Mouse (Mus musculus) hematopoietic stem cell, adult 5-6 weeks (primary cell): ENCODE measurements at regions not wholly inside any gene's neighbourhood (a gene's known extent, or its start where the extent isn't known, plus 50 kb on each side); places are given as distances from the start of the nearest gene placed in this dataset.

Experiments
- ATAC-seq, 2 experiments: fragments of 125-278 bp in 1 of 2; replicated peaks in 1 of 2; 2 replicates each; pipeline ENCODE4 v1.8.0; 2016 to 2017; ENCODE audit warnings: inconsistent platforms in 2 of 2, mild to moderate bottlenecking in 2 of 2, moderate number of reproducible peaks in 2 of 2, low read depth in 1 of 2, moderate TSS enrichment in 1 of 2; ENCODE audit not compliant: low FRiP score in 2 of 2, poor library complexity in 2 of 2, severe bottlenecking in 2 of 2, insufficient read depth in 1 of 2, low TSS enrichment in 1 of 2

DNA sequence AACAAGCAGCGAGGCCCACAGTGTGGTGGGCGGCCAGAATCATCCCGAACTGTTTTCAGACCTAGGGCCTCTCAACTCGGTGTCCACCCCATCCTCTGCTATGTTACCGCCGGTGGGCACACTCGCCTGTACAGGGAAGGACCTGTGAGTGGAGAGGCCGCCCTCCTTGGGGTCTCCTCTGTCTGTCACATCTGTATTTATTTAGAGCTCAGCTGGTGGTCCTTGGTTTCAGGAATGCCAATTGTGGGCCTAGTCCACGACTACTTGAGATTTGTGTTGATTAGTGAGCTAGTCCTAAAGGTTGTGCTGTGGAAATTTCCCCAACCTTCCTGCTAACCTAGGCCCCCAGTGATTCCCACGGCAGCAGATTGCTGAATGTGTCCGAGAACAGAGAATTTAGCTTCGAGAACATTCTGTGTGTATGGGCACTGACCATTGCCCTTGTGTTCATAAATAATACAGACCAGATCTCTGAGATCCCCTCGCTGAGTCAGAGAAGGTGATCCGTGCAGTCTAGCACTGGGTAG is 113.1 kb upstream of the Six2 start:
- ATAC-seq = no peak

DNA sequence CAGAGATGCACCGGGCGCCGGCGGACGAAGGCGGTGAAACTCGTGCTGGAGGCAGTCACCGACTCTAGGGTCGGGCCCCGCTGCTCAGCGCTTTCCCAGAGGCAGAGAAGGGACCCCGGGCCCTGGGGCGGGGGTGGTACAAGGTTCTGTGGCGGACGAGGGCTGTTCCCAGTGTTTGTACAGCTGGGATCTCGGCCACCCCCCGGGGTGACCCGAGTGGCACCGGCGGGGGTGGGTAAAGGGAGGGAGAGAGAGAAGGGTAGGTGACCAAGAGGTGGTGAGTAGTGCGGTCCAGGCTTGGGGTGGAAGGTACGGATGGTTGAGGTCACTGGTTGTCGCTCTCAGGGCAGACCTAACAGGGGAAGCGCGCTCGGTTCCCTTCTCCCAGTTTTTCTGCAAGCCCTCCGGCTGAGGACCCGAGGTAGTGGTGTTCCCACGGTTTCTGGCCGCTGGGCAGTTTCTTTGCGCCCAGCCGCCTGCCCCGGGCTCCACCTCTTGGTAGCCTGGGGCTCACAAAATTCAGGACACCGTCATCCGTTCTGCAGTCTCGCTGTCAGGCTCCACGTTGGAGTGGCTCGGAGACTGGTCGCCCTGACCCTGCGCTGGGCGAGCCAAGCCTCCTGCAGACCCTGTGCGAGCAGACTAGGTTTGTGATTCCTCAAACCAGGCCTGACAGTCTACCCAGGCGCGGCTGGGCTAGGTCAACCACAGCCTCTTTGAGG is 112.4 kb upstream of the Six2 start:
- peak in 1 of 2 experiments; percentile 51; a peak in 2 of 4 replicates for ATAC-seq

DNA sequence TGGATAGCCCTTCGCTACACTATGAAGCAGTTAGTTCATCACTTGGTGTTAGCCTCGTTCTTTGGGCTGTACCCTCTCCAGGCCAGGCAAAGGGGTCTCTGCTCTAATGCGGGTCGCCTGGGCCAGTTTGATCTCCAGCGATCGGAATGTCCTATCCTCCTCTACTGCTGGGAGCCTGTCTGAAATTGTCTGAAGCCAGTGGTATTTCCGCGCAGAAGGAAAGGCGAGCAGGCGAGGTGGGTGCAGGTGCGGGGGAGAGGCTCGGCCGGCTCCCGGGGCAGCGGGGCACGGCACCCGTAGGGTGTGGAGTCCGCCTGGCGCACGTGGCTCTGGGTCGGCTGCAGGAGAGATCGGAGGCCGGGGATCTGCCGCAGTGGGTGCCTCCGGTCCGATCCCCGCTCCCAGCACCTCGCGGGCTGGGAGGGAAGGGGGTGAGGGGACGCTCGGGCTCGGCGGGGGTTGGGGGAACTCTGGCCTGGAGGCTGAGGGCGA is 111.8 kb upstream of the Six2 start:
- peak; percentile 39 to 52; a peak in 3 of 4 replicates for ATAC-seq

DNA sequence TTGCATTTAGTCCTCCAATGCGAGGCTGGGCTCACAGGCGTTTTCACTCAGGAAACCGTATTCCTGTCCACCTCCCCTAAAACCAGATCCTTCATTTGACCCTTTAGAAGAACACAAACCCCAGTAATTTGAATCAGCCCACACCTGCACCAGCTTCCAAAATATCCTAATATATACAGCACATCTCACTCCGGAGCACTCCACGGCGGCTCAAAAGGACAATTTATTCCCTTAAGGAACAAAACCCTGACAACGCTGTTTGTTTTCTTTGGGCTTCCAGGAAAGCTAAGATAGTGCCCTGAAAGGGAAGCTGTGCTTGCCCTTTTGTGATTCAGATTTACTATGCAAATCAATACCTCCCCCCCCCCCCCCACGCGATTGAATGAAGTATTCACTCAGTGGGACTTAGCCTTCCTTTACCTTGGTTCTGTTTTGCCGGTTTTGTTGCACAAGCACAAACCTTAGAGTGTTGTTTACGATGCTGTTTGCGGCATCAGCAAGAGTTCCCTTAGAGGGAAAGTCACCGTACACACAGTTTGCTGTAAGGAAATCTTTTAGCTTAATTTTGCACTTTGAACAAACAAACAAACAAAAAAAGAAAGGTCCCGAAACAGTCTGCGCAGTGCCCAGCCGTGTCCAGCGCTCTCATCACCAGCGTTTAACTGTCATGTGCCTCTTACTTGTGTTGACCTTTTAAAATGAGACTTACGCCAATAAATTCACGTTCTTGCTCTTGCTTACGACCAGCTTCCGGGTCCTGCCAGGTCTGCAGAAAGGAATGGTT is 111.2 kb upstream of the Six2 start:
- ATAC-seq = 0 out of 4 replicates have a peak, but pooled peaks have one; percentile 7 to 8

DNA sequence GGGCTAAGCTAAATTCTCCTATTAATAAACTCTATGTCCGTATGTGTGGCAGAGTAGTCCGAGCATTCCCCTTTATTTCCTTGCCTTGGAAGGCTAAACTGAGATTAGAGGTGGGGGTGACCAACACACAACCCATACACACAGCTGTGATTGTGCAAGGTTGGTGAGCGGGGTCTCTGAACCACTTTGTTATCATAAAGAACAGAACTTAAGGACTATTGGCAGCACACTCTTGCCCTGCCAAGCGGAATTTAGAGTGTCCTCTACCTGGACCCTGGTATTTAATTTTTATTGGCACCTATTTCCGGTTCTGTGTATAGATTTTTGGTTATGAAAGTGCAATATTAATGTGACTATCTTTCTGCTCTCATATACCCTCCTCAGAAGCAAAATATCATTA is 109.7 kb upstream of the Six2 start:
- ATAC-seq = no peak

DNA sequence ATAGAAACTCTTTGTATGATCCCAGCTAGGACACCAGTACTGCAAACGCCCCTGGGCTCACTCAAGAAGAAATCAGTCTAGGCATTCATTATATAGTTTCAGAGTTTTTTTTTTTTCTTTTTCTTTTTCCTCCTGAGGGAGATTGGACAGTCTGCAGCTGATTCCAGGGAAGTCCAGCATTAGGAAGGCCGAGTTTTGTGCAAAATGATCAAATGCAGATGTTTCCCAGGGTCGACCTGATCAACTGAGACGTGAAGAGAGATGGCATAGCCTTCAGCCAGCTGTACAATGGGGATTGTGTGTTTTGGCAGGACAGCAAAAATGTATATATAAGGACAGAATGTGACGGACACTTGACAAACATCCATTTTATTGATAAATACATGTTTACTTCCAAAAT is 107.7 kb upstream of the Six2 start:
- ATAC-seq = no peak

DNA sequence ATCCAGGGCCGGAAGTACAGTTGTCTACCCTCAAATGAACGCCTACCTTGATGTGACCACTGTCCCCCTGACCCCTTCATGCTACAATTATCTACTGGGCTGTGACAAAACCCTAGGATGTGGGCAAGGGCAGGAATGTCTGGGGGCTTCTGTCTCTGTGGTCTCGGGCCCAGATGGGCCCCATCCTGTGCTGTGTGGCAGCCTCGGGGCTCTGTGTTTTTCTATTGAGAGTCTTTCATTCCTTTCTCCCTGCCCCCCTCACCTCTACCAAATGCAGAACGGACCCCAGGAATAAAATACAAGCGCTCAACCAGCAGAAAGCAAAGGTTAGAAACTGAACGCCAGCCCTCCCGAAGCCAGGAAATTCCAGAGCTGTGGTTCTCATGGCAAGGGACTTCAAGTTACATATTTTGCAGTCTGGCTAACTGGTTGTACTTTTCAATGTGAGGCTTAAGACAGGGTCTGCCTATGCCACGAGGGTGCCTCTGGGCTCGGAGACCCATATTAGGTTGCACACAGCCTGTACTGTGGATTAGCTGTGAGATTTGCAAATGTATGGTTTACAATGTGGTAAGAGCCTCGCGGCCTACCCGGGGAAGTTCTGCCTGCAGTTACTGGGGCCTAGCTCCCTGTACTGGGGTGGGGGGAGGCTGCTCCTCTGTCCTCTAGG is 97.7 kb upstream of the Six2 start:
- 0 out of 4 replicates have a peak, but pooled peaks of 1 of the 2 experiments have one; percentile 7 for ATAC-seq

DNA sequence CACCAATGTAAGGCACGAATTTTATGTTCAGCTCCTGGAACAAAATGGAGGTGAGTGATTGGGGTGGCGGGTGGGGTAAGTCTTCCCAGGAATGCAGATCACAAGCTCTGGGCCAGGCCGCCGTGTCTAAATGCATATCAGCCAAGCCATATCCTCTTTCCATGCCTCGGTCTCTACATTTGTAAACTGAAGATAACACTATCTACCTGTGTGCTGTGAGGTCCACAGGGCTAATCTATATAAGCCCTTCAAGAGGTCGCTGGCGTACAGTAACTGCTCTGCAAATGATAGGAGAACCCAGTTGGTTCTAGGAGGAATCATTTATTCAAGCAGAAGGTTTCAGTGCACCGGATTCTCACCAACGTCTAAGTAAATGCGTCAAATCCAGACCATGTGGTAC is 92.4 kb upstream of the Six2 start:
- ATAC-seq = no peak

DNA sequence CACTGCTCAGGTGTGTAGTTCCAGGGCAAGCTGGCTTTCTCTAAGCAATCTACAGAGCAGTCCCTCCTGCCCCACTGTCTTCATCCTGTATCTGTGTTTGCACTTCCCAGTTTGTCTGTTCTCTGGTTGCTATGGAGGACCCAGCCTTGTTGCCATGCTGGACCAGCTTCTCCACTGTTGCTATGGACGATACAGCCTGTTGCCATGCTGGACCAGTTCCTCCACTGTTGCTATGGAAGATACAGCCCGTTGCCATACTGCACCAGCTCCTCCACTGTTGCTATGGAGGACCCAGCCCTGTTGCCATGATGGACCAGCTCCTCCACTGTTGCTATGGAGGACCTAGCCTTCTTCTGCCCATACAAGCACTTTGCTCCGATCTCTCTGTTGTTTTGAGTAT is 88.8 kb upstream of the Six2 start:
- ATAC-seq = no peak

DNA sequence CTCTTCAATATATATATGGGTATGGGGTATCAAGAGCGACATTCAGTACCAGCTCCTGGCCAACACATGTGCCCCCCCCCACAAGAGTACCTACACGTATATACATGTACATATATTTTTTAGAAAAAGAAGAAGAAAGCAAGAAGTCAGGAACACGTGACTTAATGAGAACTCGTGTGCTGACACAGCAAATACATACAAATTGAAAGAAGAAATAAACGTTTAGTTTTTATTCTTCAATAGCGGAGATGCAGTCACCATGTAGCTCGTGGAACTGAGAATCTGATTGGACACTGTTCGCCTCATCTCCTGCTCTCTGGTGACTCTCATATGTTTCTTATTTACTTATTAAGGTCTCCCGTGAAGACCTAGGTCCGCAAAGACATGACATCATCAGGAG is 80.3 kb upstream of the Six2 start:
- no peak for ATAC-seq

DNA sequence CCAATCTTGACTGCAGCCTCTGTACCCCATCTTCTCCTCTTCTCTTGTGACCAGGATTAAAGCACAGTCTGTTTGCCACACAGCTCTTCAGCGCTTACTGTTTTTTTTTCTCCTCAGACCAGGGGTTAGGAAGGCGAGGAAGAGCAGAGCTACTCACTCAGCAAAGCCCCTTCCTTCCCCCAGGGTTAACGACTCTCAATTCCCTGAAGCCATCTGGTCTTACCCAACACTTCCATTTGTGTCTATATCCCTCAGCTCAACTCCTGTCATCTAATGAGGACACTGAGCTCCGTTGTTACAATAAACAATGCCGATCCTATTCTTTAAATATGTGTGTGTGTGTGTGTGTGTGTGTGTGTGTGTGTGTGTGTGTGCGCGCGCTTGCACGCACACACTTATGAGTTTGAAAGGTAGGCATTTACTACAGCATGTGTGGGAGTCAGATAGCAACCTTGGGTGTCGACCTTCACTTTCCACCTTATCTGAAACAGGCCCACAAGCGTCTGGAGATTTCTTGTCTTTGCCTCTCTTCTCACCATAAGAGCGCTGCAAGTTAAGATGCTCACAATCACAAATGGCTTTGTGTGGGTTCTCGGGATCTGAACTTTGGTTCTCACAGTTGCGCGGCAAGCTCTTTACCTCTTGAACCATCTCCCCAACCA is 79.3 kb upstream of the Six2 start:
- ATAC-seq = no peak

DNA sequence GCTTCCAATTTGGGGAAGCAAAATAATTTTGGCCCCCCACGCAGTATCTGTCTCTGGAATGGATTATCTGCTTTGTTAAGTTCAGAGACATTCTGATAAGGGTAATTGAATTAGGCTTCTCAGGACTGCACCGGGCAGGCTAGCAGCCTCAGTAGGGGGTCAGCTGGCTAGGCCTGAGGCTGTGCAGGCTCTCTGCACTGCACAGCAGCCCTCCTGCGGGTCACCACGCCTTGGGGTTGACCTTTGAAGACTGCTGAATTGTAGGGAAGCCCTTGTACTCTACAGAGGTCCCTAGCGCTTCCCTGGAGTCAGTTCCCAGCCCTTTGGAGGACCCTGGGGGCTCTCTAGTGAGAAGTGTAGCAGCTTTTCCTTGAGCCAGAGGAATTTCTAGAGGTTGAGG is 78.5 kb upstream of the Six2 start:
- no peak for ATAC-seq

DNA sequence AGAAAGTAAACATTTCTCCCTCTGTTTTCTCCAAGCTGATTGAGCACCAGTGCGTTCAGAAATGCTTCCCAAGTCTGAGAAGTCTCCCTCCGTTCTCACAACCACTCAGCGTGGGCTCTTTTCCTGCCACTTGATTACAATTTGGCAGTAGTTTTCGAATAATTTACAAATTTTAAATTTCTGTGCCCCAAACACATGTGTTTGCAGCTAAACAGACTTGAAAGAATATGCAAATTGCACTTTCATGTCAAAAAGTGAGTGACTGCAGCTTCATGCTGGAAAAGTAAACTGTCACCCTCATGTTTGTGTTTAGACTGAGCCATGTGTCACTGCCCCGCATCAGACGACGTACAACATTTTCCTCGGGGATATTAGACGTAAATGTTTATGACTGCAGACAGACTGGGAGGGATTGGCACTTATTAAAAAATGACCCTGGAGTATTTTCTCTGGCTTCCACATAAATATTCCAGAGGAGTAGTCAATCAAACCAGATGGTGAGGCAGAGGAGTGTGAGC is 70.6 kb upstream of the Six2 start:
- ATAC-seq = no peak

DNA sequence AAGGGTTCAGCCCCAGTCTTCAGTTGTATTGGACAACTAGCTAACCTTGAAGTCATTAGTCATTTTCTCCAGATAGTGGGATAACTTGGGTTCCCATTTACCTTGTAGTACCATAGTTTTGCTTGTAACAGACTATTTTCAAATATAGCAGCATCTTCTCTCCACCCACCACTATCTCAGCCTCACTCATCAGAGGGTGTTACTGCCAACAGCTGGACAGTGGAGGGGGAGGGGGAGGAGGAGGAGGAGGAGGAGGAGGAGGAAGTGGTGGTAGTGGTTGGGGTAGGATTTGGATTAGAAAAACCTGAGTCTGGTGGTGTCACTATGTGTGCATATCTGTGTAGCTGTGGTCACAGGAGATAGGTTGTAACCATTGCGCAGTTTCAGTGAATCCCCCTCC is 69.6 kb upstream of the Six2 start:
- ATAC-seq = no peak

DNA sequence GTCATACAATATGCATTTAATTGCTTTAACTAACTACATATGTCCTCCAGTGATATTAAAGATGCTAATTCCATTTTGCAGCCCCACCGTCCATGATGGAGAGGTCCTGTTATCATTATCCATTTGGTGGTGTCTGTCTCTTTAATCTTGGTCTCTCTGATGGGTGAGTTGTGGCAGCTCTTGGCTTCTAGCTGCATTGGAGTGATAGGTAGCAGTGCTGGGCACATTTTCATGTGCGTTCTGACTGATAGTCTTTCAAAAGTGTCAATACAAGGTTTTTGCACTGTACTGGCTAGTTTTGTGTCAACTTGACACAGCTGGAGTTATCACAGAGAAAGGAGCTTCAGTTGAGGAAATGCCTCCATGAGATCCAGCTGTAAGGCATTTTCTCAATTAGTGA is 67.5 kb upstream of the Six2 start:
- no peak; a peak in 1 of 4 replicates for ATAC-seq

DNA sequence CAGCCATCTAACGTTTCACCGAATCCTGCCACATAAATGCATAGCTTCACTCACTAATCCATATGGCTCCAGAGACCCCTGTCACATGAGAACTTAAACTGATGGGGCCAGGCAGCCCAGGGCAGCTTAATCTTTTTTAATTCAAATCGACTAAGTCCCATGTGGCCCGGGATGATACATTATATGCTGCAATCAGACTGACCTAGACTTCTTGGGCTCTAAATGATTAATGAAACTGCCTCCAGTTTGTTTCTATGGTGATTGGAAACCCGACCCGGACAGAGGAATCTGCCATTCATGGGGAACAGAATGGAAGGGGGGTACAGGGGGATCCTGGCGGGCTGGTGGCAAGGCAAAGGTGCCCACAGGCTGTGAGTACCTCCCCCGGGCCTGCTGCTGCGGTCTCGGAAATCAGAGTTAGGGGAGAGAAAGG is 60.6 kb upstream of the Six2 start:
- ATAC-seq = no peak

DNA sequence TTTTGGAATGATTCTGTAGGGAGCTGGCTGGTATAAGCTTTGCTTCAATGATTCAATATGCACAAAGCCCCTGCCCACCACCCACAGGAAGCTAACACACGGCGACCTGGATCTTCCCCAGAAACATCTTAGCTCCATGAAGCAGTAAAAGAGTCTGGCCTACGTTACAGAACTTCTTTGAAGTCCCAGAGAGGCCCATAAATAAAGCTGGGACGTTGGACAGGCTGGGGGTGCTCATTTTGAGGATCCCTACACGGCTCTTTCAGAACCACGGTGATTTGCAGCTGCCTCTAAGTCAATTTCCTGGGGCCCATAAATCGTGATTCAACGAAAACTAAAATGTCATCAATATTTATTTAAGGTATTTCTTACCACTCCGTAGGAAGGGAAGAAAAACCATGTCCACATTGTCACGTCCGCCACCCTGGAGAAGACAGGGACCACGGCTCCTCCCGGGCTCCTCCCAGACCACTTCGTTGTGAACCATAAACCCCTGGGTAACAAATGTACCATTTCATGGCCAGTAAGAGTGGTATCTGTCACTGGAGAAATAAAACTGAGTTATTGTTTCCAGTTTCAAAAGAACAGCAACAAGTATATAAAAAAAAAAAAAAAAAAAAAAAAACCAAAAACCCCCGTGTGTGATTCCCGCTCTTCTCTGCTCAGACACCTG is 60.0 kb upstream of the Six2 start:
- ATAC-seq = no peak
